Mouse (Mus musculus) small intestine, adult 2 months (tissue): ENCODE measurements around the gene S100a8.

Source experiments
- CTCF ChIP-seq: fragments of 200-500 bp; IDR thresholded peaks from 2 replicates; pipeline ENCODE4 v1.5.1; 2012; ENCODE audit warnings: low read depth, mild to moderate bottlenecking, control low read depth, inconsistent platforms, low read length, moderate library complexity, mixed read lengths; ENCODE audit not compliant: insufficient replicate concordance, insufficient read length; ENCODE audit errors: extremely low read depth
- POLR2A ChIP-seq: fragments of 200-500 bp; IDR thresholded peaks from 2 replicates; pipeline ENCODE4 v1.6.1; 2012; ENCODE audit warnings: low read depth, mild to moderate bottlenecking, control low read depth, inconsistent platforms, low read length, moderate library complexity

GRCm38 (mm10) chr3:90623435-90624071 is 45.2 kb upstream of the S100a8 start:
- no peak for TF ChIP-seq CTCF
- TF ChIP-seq POLR2A, result no peak
